Mouse (Mus musculus): ENCODE measurements around the gene Zfp385a. TPM values are rescaled to one million over a fixed set of nuclear protein-coding genes. Genes with fewer than 3 reads are reported as not detected.
"Not testable (repeated sequence)": the region's sequence is repeated elsewhere in the genome, so short reads cannot be mapped to it uniquely, and the experiment has no call there.

Gene Zfp385a
- polyA plus RNA-seq, 1 experiment from 2014 or later = 17.1 TPM

GRCm38 (mm10) chr15:103279750-103280149 lies 60.1 kb downstream of the Zfp385a start:
- H3K4me3 ChIP-seq = no peak overlapping the region
- no peaks in the 10 kb centered on the region for H3K27me3 ChIP-seq
- no peak overlapping the region for H3K4me2 ChIP-seq
- 54% methylated on average over 3 of the region's 3 CpGs for WGBS
- ATAC-seq (ENCODE audit: insufficient number of reproducible peaks, low FRiP score, low TSS enrichment, low read depth) = no peak
- H3K9ac ChIP-seq = no peak overlapping the region
- peaks cover 13% of the 10 kb centered on the region for H3K36me3 ChIP-seq
- H3K9me3 ChIP-seq = no peaks in the 10 kb centered on the region
- H3K27ac ChIP-seq = no peak overlapping the region
- peaks cover 10% of the 10 kb centered on the region for H3K4me1 ChIP-seq

- peaks cover 8% of the 10 kb centered on the region for H3K36me3 ChIP-seq
- 32% methylated on average over 7 of the region's 7 CpGs for WGBS
- ATAC-seq (ENCODE audit: insufficient number of reproducible peaks, low FRiP score, low TSS enrichment, low read depth) = no peak
Measured at GRCm38 (mm10) chr15:103277949-103278348, 61.9 kb downstream of the Zfp385a start.

GRCm38 (mm10) chr15:103275943-103276342 lies 64.0 kb downstream of the Zfp385a start:
- H3K4me1 ChIP-seq = peaks cover 22% of the 10 kb centered on the region
- H3K4me2 ChIP-seq; H3K9ac ChIP-seq; H3K27ac ChIP-seq; H3K36me3 ChIP-seq; H3K4me3 ChIP-seq; ATAC-seq (ENCODE audit: insufficient number of reproducible peaks, low FRiP score, low TSS enrichment, low read depth); H3K9me3 ChIP-seq; H3K27me3 ChIP-seq: not testable (repeated sequence)
- 91% methylated on average over 3 of the region's 3 CpGs for WGBS

More at GRCm38 (mm10) chr15:103277949-103278348, 61.9 kb downstream of the Zfp385a start:
- no peak overlapping the region for H3K4me2 ChIP-seq
- H3K27ac ChIP-seq = no peak overlapping the region
- no peak overlapping the region for H3K9ac ChIP-seq
- no peaks in the 10 kb centered on the region for H3K27me3 ChIP-seq
- peaks cover 22% of the 10 kb centered on the region for H3K4me1 ChIP-seq
- H3K4me3 ChIP-seq = no peak overlapping the region
- no peaks in the 10 kb centered on the region for H3K9me3 ChIP-seq

GRCm38 (mm10) chr15:103272419-103273279 lies 67.2 kb downstream of the Zfp385a start, which contains the start of gene Copz1:
Gene Copz1, plus strand, starts transcription at chr15:103272714.
- peaks cover 4% of the 10 kb centered on the region; the same call in 1 of the 2 replicates for H3K36me3 ChIP-seq
- H3K9me3 ChIP-seq = no peaks in the 10 kb centered on the region
- peaks cover 18% of the 10 kb centered on the region for H3K4me1 ChIP-seq
- peak within 1 kb of the TSS; percentile 81 for H3K27ac ChIP-seq
- peak within 1 kb of the TSS; percentile 85 for H3K9ac ChIP-seq
- peak; percentile 99 for ATAC-seq (ENCODE audit: insufficient number of reproducible peaks, low FRiP score, low TSS enrichment, low read depth)
- H3K4me2 ChIP-seq = peak within 1 kb of the TSS; percentile 59
- no peaks in the 10 kb centered on the region for H3K27me3 ChIP-seq
- 0% methylated on average over 38 of the region's 38 CpGs for WGBS
- peak within 1 kb of the TSS; percentile 89 for H3K4me3 ChIP-seq

GRCm38 (mm10) chr15:103268903-103269302 lies 71.0 kb downstream of the Zfp385a start:
- 82% methylated on average over 4 of the region's 4 CpGs for WGBS
- ATAC-seq (ENCODE audit: insufficient number of reproducible peaks, low FRiP score, low TSS enrichment, low read depth) = no peak

GRCm38 (mm10) chr15:103264794-103265193 lies 75.1 kb downstream of the Zfp385a start:
- no peak overlapping the region for H3K4me3 ChIP-seq
- no peaks in the 10 kb centered on the region for H3K27me3 ChIP-seq
- no peak overlapping the region for H3K27ac ChIP-seq
- no peak overlapping the region for H3K9ac ChIP-seq
- no peak for ATAC-seq (ENCODE audit: insufficient number of reproducible peaks, low FRiP score, low TSS enrichment, low read depth)
- no peaks in the 10 kb centered on the region for H3K36me3 ChIP-seq
- H3K4me2 ChIP-seq = no peak overlapping the region
- H3K9me3 ChIP-seq = no peaks in the 10 kb centered on the region
- 81% methylated on average over 2 of the region's 2 CpGs for WGBS
- H3K4me1 ChIP-seq = 0 out of 2 replicates have a peak, but pooled peaks cover 3% of the 10 kb centered on the region

More at GRCm38 (mm10) chr15:103268903-103269302, 71.0 kb downstream of the Zfp385a start:
- H3K4me3 ChIP-seq = no peak overlapping the region
- H3K36me3 ChIP-seq = no peaks in the 10 kb centered on the region
- peaks cover 6% of the 10 kb centered on the region for H3K4me1 ChIP-seq
- H3K9me3 ChIP-seq = no peaks in the 10 kb centered on the region
- no peaks in the 10 kb centered on the region for H3K27me3 ChIP-seq
- no peak overlapping the region for H3K4me2 ChIP-seq
- H3K27ac ChIP-seq = no peak overlapping the region
- no peak overlapping the region for H3K9ac ChIP-seq

MicroRNA genes within 50 kb of the gene (microRNA counts, 519-probe panel; counts per million panel counts)
- 3,087 counts per million, percentile 71 among the panel's probes with 10 or more counts for microRNA mmu-miR-148b

Small RNA genes lying within 50 kb of the gene (microRNA-seq; reads per million reads assigned to microRNA genes)
- gene Mir148b = 189 reads per million, percentile 57 among the genes with 10 or more reads in this experiment
- gene Mir6963 = not detected

Other genes starting within 250 kb of the Zfp385a start
- 17.0 and 18.3 TPM in 2 replicates for gene Smug1, start 173.0 kb downstream of the Zfp385a start, polyA plus RNA-seq (2015; fragmentation: Nextera tagmentation; extraction: Ambion mirVana)
- gene Cbx5, start 100.3 kb downstream of the Zfp385a start, polyA plus RNA-seq (2015; fragmentation: Nextera tagmentation; extraction: Ambion mirVana) = 92.8 and 98.4 TPM in 2 replicates
- gene Hnrnpa1, start 99.7 kb downstream of the Zfp385a start, polyA plus RNA-seq (2015; fragmentation: Nextera tagmentation; extraction: Ambion mirVana) = 593 and 673 TPM in 2 replicates
- gene Nfe2, start 81.7 kb downstream of the Zfp385a start, polyA plus RNA-seq (2015; fragmentation: Nextera tagmentation; extraction: Ambion mirVana) = 1.5 and 2.2 TPM in 2 replicates
- gene Copz1, start 67.4 kb downstream of the Zfp385a start, polyA plus RNA-seq (2015; fragmentation: Nextera tagmentation; extraction: Ambion mirVana) = 270 and 286 TPM in 2 replicates
- 0.20 and 0.36 TPM in 2 replicates for gene Gpr84, start 29.5 kb downstream of the Zfp385a start, polyA plus RNA-seq (2015; fragmentation: Nextera tagmentation; extraction: Ambion mirVana)
- 62.0 and 64.9 TPM in 2 replicates for gene Itga5, start 26.7 kb upstream of the Zfp385a start, polyA plus RNA-seq (2015; fragmentation: Nextera tagmentation; extraction: Ambion mirVana)
- not detected in 2 replicates for gene Gtsf1, start 90.4 kb upstream of the Zfp385a start, polyA plus RNA-seq (2015; fragmentation: Nextera tagmentation; extraction: Ambion mirVana)
- gene Gtsf2, start 108.4 kb upstream of the Zfp385a start, polyA plus RNA-seq (2015; fragmentation: Nextera tagmentation; extraction: Ambion mirVana) = not detected in 2 replicates
- gene Nckap1l, start 113.7 kb upstream of the Zfp385a start, polyA plus RNA-seq (2015; fragmentation: Nextera tagmentation; extraction: Ambion mirVana) = 4.4 and 5.0 TPM in 2 replicates
- gene Pde1b, start 162.9 kb upstream of the Zfp385a start, polyA plus RNA-seq (2015; fragmentation: Nextera tagmentation; extraction: Ambion mirVana) = 3.9 and 4.4 TPM in 2 replicates
- gene Ppp1r1a, start 197.9 kb upstream of the Zfp385a start, polyA plus RNA-seq (2015; fragmentation: Nextera tagmentation; extraction: Ambion mirVana) = 7.6 and 9.0 TPM in 2 replicates
- not detected in 2 replicates for gene Glycam1, start 225.0 kb upstream of the Zfp385a start, polyA plus RNA-seq (2015; fragmentation: Nextera tagmentation; extraction: Ambion mirVana)